Mouse (Mus musculus): ENCODE results near the gene Proca1.

GRCm38 (mm10) chr11:78247727-78248140, 54.5 kb downstream of the Proca1 start:
- TF ChIP-seq CTCF (IDR thresholded peaks at IDR 0.05) (no peak), EP300 (IDR thresholded peaks at IDR 0.05) (no peak)
